Mouse (Mus musculus) MEL (cell line): Measurements from ENCODE around the gene Nfx1. TPM values are rescaled to one million over a fixed set of nuclear protein-coding genes. Genes with fewer than 3 reads are reported as not detected.

Experiments
- DNase-seq: peaks from one replicate; pipeline ENCODE4 v3.0.0; 2011; ENCODE audit warnings: low read depth, low spot score
- H3K27ac ChIP-seq: 2 replicates; pipeline ENCODE4 v1.5.1; 2012; ENCODE audit warnings: low read depth, mild to moderate bottlenecking, control low read depth, low read length, moderate library complexity; ENCODE audit not compliant: control insufficient read depth
- H3K27me3 ChIP-seq, 2 experiments: fragments of 150-350 bp in 1 of 2; sonication (generic) in 1 of 2; 2 replicates each; pipeline ENCODE4 v1.6.1; 2012; ENCODE audit warnings: low read length in 2 of 2, mild to moderate bottlenecking in 2 of 2, improper control_type of control experiment in 1 of 2, moderate library complexity in 1 of 2; ENCODE audit not compliant: insufficient read depth in 2 of 2, control insufficient read depth in 1 of 2
- H3K36me3 ChIP-seq, 2 experiments: 2 replicates each; pipeline ENCODE4 v1.6.1; 2012 to 2014; ENCODE audit warnings: low read length in 2 of 2, improper control_type of control experiment in 1 of 2, inconsistent platforms in 1 of 2, mild to moderate bottlenecking in 1 of 2; ENCODE audit not compliant: insufficient read depth in 2 of 2, control insufficient read depth in 1 of 2
- H3K4me1 ChIP-seq, 2 experiments: fragments of 150-350 bp in 1 of 2; sonication (generic) in 1 of 2; 2 replicates each; pipeline ENCODE4 v1.6.1; 2012; ENCODE audit warnings: low read length in 2 of 2, improper control_type of control experiment in 1 of 2, mild to moderate bottlenecking in 1 of 2; ENCODE audit not compliant: insufficient read depth in 2 of 2, control insufficient read depth in 1 of 2
- H3K4me3 ChIP-seq, 2 experiments: fragments of 150-350 bp in 1 of 2; sonication (generic) in 1 of 2; 2 replicates each; pipeline ENCODE4 v1.5.1; 2012; ENCODE audit warnings: low read depth in 2 of 2, low read length in 2 of 2, mild to moderate bottlenecking in 2 of 2, moderate library complexity in 2 of 2, control low read depth in 1 of 2, improper control_type of control experiment in 1 of 2; ENCODE audit not compliant: control insufficient read depth in 1 of 2, insufficient read depth in 1 of 2
- H3K79me2 ChIP-seq: 2 replicates; pipeline ENCODE4 v1.6.1; 2012; ENCODE audit warnings: mild to moderate bottlenecking, low read length, moderate library complexity; ENCODE audit not compliant: control insufficient read depth, poor library complexity, insufficient read depth
- H3K9ac ChIP-seq: 2 replicates; pipeline ENCODE4 v1.6.1; 2012; ENCODE audit warnings: low read depth, mild to moderate bottlenecking, control low read depth, low read length, moderate library complexity; ENCODE audit not compliant: control insufficient read depth, poor library complexity, severe bottlenecking
- H3K9me3 ChIP-seq: fragments of 150-350 bp; sonication (generic); replicated peaks from 2 replicates; pipeline ENCODE4 v1.6.1; 2012; ENCODE audit warnings: mild to moderate bottlenecking, low read length, improper control_type of control experiment, moderate library complexity; ENCODE audit not compliant: insufficient read depth
- CHD2 ChIP-seq: IDR thresholded peaks from 2 replicates; pipeline ENCODE4 v1.6.1; 2011; ENCODE audit warnings: low read length, improper control_type of control experiment
- CTCF ChIP-seq, 3 experiments: IDR thresholded peaks in 2 of 3; conservative IDR thresholded peaks in 1 of 3; 2 replicates each; pipeline ENCODE4 v1.5.1; 2011 to 2012; ENCODE audit warnings: low read length in 3 of 3, low read depth in 2 of 3, mild to moderate bottlenecking in 2 of 3, improper control_type of control experiment in 1 of 3, inconsistent platforms in 1 of 3, mixed read lengths in 1 of 3, moderate library complexity in 1 of 3; ENCODE audit not compliant: control insufficient read depth in 1 of 3, insufficient read depth in 1 of 3, poor library complexity in 1 of 3, severe bottlenecking in 1 of 3
- E2F4 ChIP-seq: IDR thresholded peaks from 2 replicates; pipeline ENCODE4 v1.6.1; 2011; ENCODE audit warnings: low read depth, low read length, improper control_type of control experiment, borderline replicate concordance
- ELF1 ChIP-seq: IDR thresholded peaks from 2 replicates; pipeline ENCODE4 v1.6.1; 2014; ENCODE audit warnings: low read depth, mild to moderate bottlenecking, inconsistent platforms, low read length, improper control_type of control experiment, moderate library complexity
- GABPA ChIP-seq: IDR thresholded peaks from 2 replicates; pipeline ENCODE4 v1.6.1; 2012; ENCODE audit warnings: low read depth, mild to moderate bottlenecking, inconsistent platforms, low read length, improper control_type of control experiment, moderate library complexity
- GATA1 ChIP-seq: IDR thresholded peaks from 2 replicates; pipeline ENCODE4 v1.6.1; 2011; ENCODE audit warnings: low read depth, low read length, improper control_type of control experiment
- HCFC1 ChIP-seq: IDR thresholded peaks from 2 replicates; pipeline ENCODE4 v1.6.1; 2012; ENCODE audit warnings: low read depth, mild to moderate bottlenecking, inconsistent platforms, low read length, improper control_type of control experiment, moderate library complexity
- JUND ChIP-seq: IDR thresholded peaks from 2 replicates; pipeline ENCODE4 v1.6.1; 2011; ENCODE audit warnings: low read depth, mild to moderate bottlenecking, improper control_type of control experiment, low read length
- KAT2A ChIP-seq: conservative IDR thresholded peaks from 2 replicates; pipeline ENCODE4 v1.6.1; 2012; ENCODE audit warnings: low read depth, low read length, improper control_type of control experiment, inconsistent platforms
- MAFK ChIP-seq: IDR thresholded peaks from 2 replicates; pipeline ENCODE4 v1.6.1; 2011; ENCODE audit warnings: low read depth, mild to moderate bottlenecking, low read length, improper control_type of control experiment, borderline replicate concordance
- MAZ ChIP-seq: IDR thresholded peaks from 2 replicates; pipeline ENCODE4 v1.6.1; 2012; ENCODE audit warnings: low read depth, mild to moderate bottlenecking, inconsistent platforms, low read length, improper control_type of control experiment
- MXI1 ChIP-seq: IDR thresholded peaks from 2 replicates; pipeline ENCODE4 v1.6.1; 2011; ENCODE audit warnings: mild to moderate bottlenecking, low read depth, low read length, improper control_type of control experiment
- MYB ChIP-seq: IDR thresholded peaks from 2 replicates; pipeline ENCODE4 v1.6.1; 2011; ENCODE audit warnings: mild to moderate bottlenecking, low read depth, low read length, improper control_type of control experiment
- MYC ChIP-seq: IDR thresholded peaks from 2 replicates; pipeline ENCODE4 v1.6.1; 2011; ENCODE audit warnings: low read depth, mild to moderate bottlenecking, low read length, improper control_type of control experiment, moderate library complexity
- NELFE ChIP-seq: IDR thresholded peaks from 2 replicates; pipeline ENCODE4 v1.6.1; 2011; ENCODE audit warnings: low read depth, low read length, improper control_type of control experiment
- NRF1 ChIP-seq: IDR thresholded peaks from 2 replicates; pipeline ENCODE4 v1.6.1; 2014; ENCODE audit warnings: low read depth, mild to moderate bottlenecking, inconsistent platforms, low read length, improper control_type of control experiment, moderate library complexity; ENCODE audit not compliant: poor library complexity, insufficient read depth, severe bottlenecking
- POLR2A ChIP-seq, 2 experiments: IDR thresholded peaks; 2 replicates each; pipeline ENCODE4 v1.6.1; 2011 to 2012; ENCODE audit warnings: low read length in 2 of 2, mild to moderate bottlenecking in 2 of 2, control low read depth in 1 of 2, improper control_type of control experiment in 1 of 2, low read depth in 1 of 2, moderate library complexity in 1 of 2; ENCODE audit not compliant: control insufficient read depth in 1 of 2, insufficient read depth in 1 of 2, poor library complexity in 1 of 2
- POLR2AphosphoS5 ChIP-seq: IDR thresholded peaks from 2 replicates; pipeline ENCODE4 v1.6.1; 2012; ENCODE audit warnings: low read depth, borderline replicate concordance, mild to moderate bottlenecking, inconsistent platforms, low read length, moderate library complexity, mixed read lengths
- RAD21 ChIP-seq: IDR thresholded peaks from 2 replicates; pipeline ENCODE4 v1.6.1; 2011; ENCODE audit warnings: mild to moderate bottlenecking, low read depth, low read length, improper control_type of control experiment
- SMC3 ChIP-seq: IDR thresholded peaks from 2 replicates; pipeline ENCODE4 v1.6.1; 2011; ENCODE audit warnings: low read depth, low read length, improper control_type of control experiment
- TBP ChIP-seq: IDR thresholded peaks from 2 replicates; pipeline ENCODE4 v1.8.0; 2011; ENCODE audit warnings: low read depth, low read length, improper control_type of control experiment
- TCF12 ChIP-seq: IDR thresholded peaks from 2 replicates; pipeline ENCODE4 v1.6.1; 2014; ENCODE audit warnings: low read depth, mild to moderate bottlenecking, inconsistent platforms, low read length, improper control_type of control experiment, moderate library complexity
- UBTF ChIP-seq: IDR thresholded peaks from 2 replicates; pipeline ENCODE4 v1.6.1; 2012; ENCODE audit warnings: low read depth, mild to moderate bottlenecking, inconsistent platforms, low read length, improper control_type of control experiment, moderate library complexity, borderline replicate concordance; ENCODE audit not compliant: insufficient read depth
- USF1 ChIP-seq: IDR thresholded peaks from 2 replicates; pipeline ENCODE4 v1.6.1; 2014; ENCODE audit warnings: low read depth, mild to moderate bottlenecking, inconsistent platforms, low read length, improper control_type of control experiment, moderate library complexity
- USF2 ChIP-seq, 2 experiments: IDR thresholded peaks; 2 replicates each; pipeline ENCODE4 v1.6.1; 2011 to 2012; ENCODE audit warnings: improper control_type of control experiment in 2 of 2, low read length in 2 of 2, borderline replicate concordance in 1 of 2, inconsistent platforms in 1 of 2, low read depth in 1 of 2, mild to moderate bottlenecking in 1 of 2; ENCODE audit not compliant: insufficient read depth in 1 of 2
- ZKSCAN1 ChIP-seq: IDR thresholded peaks from 2 replicates; pipeline ENCODE4 v1.6.1; 2012; ENCODE audit warnings: low read depth, mild to moderate bottlenecking, inconsistent platforms, low read length, improper control_type of control experiment, moderate library complexity
- polyA plus RNA-seq, 2 experiments: library from polyadenylated mRNA; stranded (reverse) in 1 of 2; unstranded in 1 of 2; fragments of >175 nt in 1 of 2; fragments of >200 nt in 1 of 2; gene quantifications; 2 replicates each; pipeline versions ENCODE4 v1.2.1 to v1.2.4; 2012; ENCODE audit warnings: low replicate concordance in 2 of 2, low read depth in 1 of 2; ENCODE audit not compliant: insufficient read length in 2 of 2, insufficient read depth in 1 of 2, missing spikeins in 1 of 2
- total RNA-seq: library from RNA; depleted of rRNA; stranded (reverse); fragments of 300-350 nt; gene quantifications from 2 replicates; pipeline ENCODE4 v1.2.3, GENCODE M21; 2012

Gene Nfx1
- total and polyA plus RNA-seq, 3 experiments: 54.9 to 72.6 TPM; not detected in 1

- TF ChIP-seq MXI1 (no peak), SMC3 (peak; percentile 43), MAFK (no peak), E2F4 (no peak), GABPA (no peak), NRF1 (no peak), CTCF (IDR thresholded peaks at IDR 0.05 in 2 of 3, conservative IDR thresholded peaks at IDR 0.05 in 1 of 3; ENCODE audit: control insufficient read depth in 1 of 3, insufficient read depth in 1 of 3, low read depth in 2 of 3, low read length in 3 of 3, poor library complexity in 1 of 3, severe bottlenecking in 1 of 3) (peak; percentile 59 to 68 (median 66)), MAZ (no peak), RAD21 (peak; percentile 30), USF1 (no peak), KAT2A (no peak), HCFC1 (no peak), UBTF (no peak), TCF12 (no peak), ELF1 (no peak), MYB (no peak), POLR2A (IDR thresholded peaks at IDR 0.05; ENCODE audit: control insufficient read depth in 1 of 2, insufficient read depth in 1 of 2, low read depth in 1 of 2, low read length in 2 of 2, poor library complexity in 1 of 2) (no peak), JUND (no peak), POLR2AphosphoS5 (no peak), MYC (no peak), CHD2 (no peak), TBP (no peak), ZKSCAN1 (no peak), USF2 (IDR thresholded peaks at IDR 0.05; ENCODE audit: borderline replicate concordance in 1 of 2, insufficient read depth in 1 of 2, low read depth in 1 of 2, low read length in 2 of 2) (no peak), GATA1 (no peak), NELFE (no peak)
- H3K36me3 ChIP-seq: peaks cover 4 to 18% of the 10 kb centered on the region in 2 experiments
- no peaks in the 10 kb centered on the region for H3K27me3 ChIP-seq
- no peaks in the 10 kb centered on the region for H3K9me3 ChIP-seq
- no peak overlapping the region for H3K27ac ChIP-seq
- no peak overlapping the region for H3K9ac ChIP-seq
- peak; percentile 66 for DNase-seq
- peaks cover 8 to 15% of the 10 kb centered on the region in 2 experiments for H3K4me1 ChIP-seq
- no peak overlapping the region for H3K4me3 ChIP-seq
- H3K79me2 ChIP-seq: no peaks in the 10 kb centered on the region
These were observed 57.6 kb downstream of the Nfx1 start for GRCm38 (mm10) chr4:41028272-41028671.
